Mouse (Mus musculus): ENCODE measurements around the gene Clca3b. TPM values are rescaled to one million over a fixed set of nuclear protein-coding genes. Genes with fewer than 3 reads are reported as not detected.
"Not testable (repeated sequence)": the region's sequence is repeated elsewhere in the genome, so short reads cannot be mapped to it uniquely, and the experiment has no call there.

The Clca3b gene
- polyA plus RNA-seq, 1 experiment from 2014 or later: not detected

DNA sequence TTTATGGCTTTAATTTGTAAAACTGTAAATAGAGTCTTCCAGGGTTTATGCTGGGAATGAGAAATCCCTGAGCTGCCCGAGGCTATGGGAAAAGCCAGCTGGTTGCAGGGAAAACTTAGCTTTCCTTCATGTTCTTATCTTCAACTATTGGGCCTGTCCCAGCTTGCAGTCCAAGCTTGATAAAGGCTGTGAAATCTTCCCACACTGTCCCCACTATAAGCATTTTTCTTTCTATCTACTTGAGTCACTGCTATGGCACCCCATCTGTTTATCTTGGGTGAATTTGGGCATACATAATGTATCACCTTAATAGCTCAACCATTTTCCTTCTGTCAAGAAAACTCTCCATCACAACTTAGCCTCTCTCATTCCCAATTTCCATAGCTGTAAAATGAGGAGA lies 28.5 kb downstream of the Clca3b start:
- no peak for ATAC-seq (replicated peaks; ENCODE audit: low FRiP score)
- no peak overlapping the region for H3K4me3 ChIP-seq (ENCODE audit: low read depth, low read length)
- H3K9ac ChIP-seq (ENCODE audit: low read length): no peak overlapping the region
- no peak overlapping the region for H3K4me2 ChIP-seq (ENCODE audit: low read depth, low read length, severe bottlenecking)
- WGBS: 77% methylated on average over 1 of the region's 1 CpGs
- H3K9me3 ChIP-seq (ENCODE audit: control insufficient read depth, low read length): no peaks in the 10 kb centered on the region
- H3K27me3 ChIP-seq (ENCODE audit: control insufficient read depth, insufficient read depth, low read length): no peaks in the 10 kb centered on the region
- no peaks in the 10 kb centered on the region for H3K4me1 ChIP-seq (replicated peaks; ENCODE audit: control insufficient read depth, insufficient read depth, low read length)
- DNase-seq (ENCODE audit: low spot score): no peak
- no peak overlapping the region for H3K27ac ChIP-seq (ENCODE audit: low read depth, low read length)
- H3K36me3 ChIP-seq (ENCODE audit: control insufficient read depth, insufficient read depth, low read length): no peaks in the 10 kb centered on the region

DNA sequence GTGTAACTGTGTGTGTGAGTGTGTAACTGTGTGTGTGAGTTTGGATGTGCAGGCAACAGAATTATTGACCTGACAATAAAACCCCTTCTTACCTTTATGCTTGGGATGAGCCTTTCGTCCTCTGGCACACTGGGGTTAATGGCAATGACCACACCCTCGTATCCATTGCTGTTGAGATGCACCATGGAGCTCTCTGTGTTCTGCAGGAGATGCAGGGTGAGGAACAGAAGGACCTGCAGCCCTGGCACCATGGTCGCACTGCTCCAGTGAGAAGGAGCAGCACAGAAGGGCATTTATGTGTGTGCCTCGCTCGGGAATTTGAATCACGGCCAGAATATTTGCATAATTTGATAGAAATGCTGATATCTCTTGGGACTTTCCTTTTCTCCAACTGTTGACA lies 29.9 kb downstream of the Clca3b start, which contains the start of gene Clca3a2:
TSS of gene Clca3a2 (minus strand) at position 276 of the 400 bp plus-strand sequence.
- 90% methylated on average over 6 of the region's 6 CpGs for WGBS
- not testable (repeated sequence) for DNase-seq (ENCODE audit: low spot score); H3K4me2 ChIP-seq (ENCODE audit: low read depth, low read length, severe bottlenecking); H3K4me3 ChIP-seq (ENCODE audit: low read depth, low read length); H3K36me3 ChIP-seq (ENCODE audit: control insufficient read depth, insufficient read depth, low read length); H3K4me1 ChIP-seq (replicated peaks; ENCODE audit: control insufficient read depth, insufficient read depth, low read length); H3K27me3 ChIP-seq (ENCODE audit: control insufficient read depth, insufficient read depth, low read length); ATAC-seq (replicated peaks; ENCODE audit: low FRiP score); H3K27ac ChIP-seq (ENCODE audit: low read depth, low read length); H3K9ac ChIP-seq (ENCODE audit: low read length); H3K9me3 ChIP-seq (ENCODE audit: control insufficient read depth, low read length)

DNA sequence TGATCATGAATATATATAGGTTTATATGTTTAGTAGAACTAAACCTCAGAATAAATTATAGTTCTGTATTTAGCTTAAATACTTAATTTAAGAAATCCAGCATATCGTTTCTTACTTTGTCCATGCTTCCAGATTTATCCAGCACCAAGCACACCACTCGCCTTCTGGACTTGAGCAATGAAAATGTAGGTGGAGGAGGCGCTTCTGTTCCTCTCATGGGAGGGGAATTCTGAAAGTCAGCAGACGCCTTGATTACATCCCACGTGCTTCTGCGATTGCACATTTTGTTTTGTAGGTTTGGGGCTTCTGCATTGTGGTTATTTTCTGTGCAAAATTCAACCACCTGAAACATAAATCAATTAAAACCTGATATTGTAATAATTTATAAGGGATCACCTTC lies 35.8 kb downstream of the Clca3b start:
- H3K4me2 ChIP-seq (ENCODE audit: low read depth, low read length, severe bottlenecking); H3K4me1 ChIP-seq (replicated peaks; ENCODE audit: control insufficient read depth, insufficient read depth, low read length); H3K27me3 ChIP-seq (ENCODE audit: control insufficient read depth, insufficient read depth, low read length); H3K9me3 ChIP-seq (ENCODE audit: control insufficient read depth, low read length); H3K27ac ChIP-seq (ENCODE audit: low read depth, low read length); ATAC-seq (replicated peaks; ENCODE audit: low FRiP score); H3K9ac ChIP-seq (ENCODE audit: low read length); H3K36me3 ChIP-seq (ENCODE audit: control insufficient read depth, insufficient read depth, low read length); H3K4me3 ChIP-seq (ENCODE audit: low read depth, low read length); DNase-seq (ENCODE audit: low spot score): not testable (repeated sequence)
- 91% methylated on average over 6 of the region's 6 CpGs for WGBS

DNA sequence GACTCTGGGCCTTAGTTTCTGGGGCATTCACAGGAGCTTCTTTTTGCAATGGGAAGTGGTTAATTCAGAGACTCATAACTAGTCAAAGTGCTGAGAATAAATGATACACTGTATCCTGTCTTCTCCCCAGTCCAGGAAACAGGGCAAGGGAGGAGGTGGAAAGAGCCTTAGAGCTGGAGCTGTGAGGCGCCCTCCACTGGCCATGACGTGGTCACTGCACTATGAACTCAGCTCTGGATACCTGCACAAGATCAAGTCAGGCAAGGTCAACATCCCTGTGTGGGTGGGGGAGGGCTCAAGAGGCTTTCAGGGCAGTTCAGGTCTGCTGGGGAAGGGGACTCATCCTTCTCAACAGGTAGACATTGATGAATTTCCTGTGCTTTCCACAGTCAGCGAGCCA lies 37.3 kb downstream of the Clca3b start:
- ATAC-seq (replicated peaks; ENCODE audit: low FRiP score): no peak
- H3K4me3 ChIP-seq (ENCODE audit: low read depth, low read length): no peak overlapping the region
- no peaks in the 10 kb centered on the region for H3K4me1 ChIP-seq (replicated peaks; ENCODE audit: control insufficient read depth, insufficient read depth, low read length)
- no peaks in the 10 kb centered on the region for H3K36me3 ChIP-seq (ENCODE audit: control insufficient read depth, insufficient read depth, low read length)
- no peak overlapping the region for H3K9ac ChIP-seq (ENCODE audit: low read length)
- no peak overlapping the region for H3K4me2 ChIP-seq (ENCODE audit: low read depth, low read length, severe bottlenecking)
- DNase-seq (ENCODE audit: low spot score): no peak
- H3K9me3 ChIP-seq (ENCODE audit: control insufficient read depth, low read length): no peaks in the 10 kb centered on the region
- WGBS: 33% methylated on average over 3 of the region's 3 CpGs
- no peaks in the 10 kb centered on the region for H3K27me3 ChIP-seq (ENCODE audit: control insufficient read depth, insufficient read depth, low read length)
- no peak overlapping the region for H3K27ac ChIP-seq (ENCODE audit: low read depth, low read length)

DNA sequence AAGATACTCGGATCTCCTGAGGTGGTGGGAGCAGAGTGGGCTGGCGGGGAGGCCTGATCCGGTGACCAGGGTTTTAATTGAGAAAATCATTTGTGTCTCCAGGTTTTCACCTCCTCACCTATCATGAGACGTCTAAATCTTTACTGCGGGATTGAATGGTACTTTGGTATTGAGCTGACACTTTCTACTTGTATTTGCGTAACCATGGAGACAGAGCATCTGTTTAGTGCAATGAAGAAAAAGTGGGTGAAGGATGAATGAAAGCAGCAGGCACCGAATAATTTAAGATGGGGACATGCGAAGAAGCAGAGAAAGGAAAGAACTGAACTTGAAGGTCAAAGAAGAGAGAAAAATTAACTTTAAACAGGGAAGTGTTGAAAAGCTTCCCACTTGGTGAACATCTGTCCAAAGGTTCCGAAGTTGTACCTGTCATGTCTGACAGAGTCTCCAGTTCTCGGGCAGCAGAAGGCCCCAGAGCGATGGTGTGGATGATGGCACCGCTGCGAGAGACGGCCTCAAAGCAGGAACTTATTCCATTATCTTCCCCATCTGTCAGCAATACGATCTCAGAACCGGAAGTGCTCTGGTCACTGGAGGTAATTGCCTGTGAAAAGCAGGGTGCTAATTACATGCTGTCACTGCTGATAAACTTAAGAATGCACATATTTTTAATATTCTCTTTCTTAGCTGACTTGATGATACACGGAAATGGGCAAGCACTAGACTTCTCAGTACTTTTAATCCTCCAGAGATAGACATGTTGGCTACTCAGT lies 40.8 kb downstream of the Clca3b start:
- DNase-seq (ENCODE audit: low spot score); H3K4me2 ChIP-seq (ENCODE audit: low read depth, low read length, severe bottlenecking); H3K4me3 ChIP-seq (ENCODE audit: low read depth, low read length); H3K9ac ChIP-seq (ENCODE audit: low read length); H3K36me3 ChIP-seq (ENCODE audit: control insufficient read depth, insufficient read depth, low read length); H3K27ac ChIP-seq (ENCODE audit: low read depth, low read length); H3K4me1 ChIP-seq (replicated peaks; ENCODE audit: control insufficient read depth, insufficient read depth, low read length); H3K27me3 ChIP-seq (ENCODE audit: control insufficient read depth, insufficient read depth, low read length); H3K9me3 ChIP-seq (ENCODE audit: control insufficient read depth, low read length): not testable (repeated sequence)
- WGBS: 81% methylated on average over 14 of the region's 17 CpGs
- ATAC-seq (replicated peaks; ENCODE audit: low FRiP score): peak; percentile 53; the same call in 1 of the 2 replicates

- H3K9me3 ChIP-seq (ENCODE audit: control insufficient read depth, low read length); H3K4me1 ChIP-seq (replicated peaks; ENCODE audit: control insufficient read depth, insufficient read depth, low read length); H3K9ac ChIP-seq (ENCODE audit: low read length); H3K36me3 ChIP-seq (ENCODE audit: control insufficient read depth, insufficient read depth, low read length); ATAC-seq (replicated peaks; ENCODE audit: low FRiP score); H3K4me3 ChIP-seq (ENCODE audit: low read depth, low read length); DNase-seq (ENCODE audit: low spot score); H3K27me3 ChIP-seq (ENCODE audit: control insufficient read depth, insufficient read depth, low read length); H3K27ac ChIP-seq (ENCODE audit: low read depth, low read length); H3K4me2 ChIP-seq (ENCODE audit: low read depth, low read length, severe bottlenecking): not testable (repeated sequence)
- WGBS: 70% methylated on average over 2 of the region's 2 CpGs
These were observed 42.5 kb downstream of the Clca3b start for GRCm38 (mm10) chr3:144806626-144807025.

- no peak overlapping the region for H3K9ac ChIP-seq (ENCODE audit: low read length)
- no peaks in the 10 kb centered on the region for H3K36me3 ChIP-seq (ENCODE audit: control insufficient read depth, insufficient read depth, low read length)
- no peaks in the 10 kb centered on the region for H3K4me1 ChIP-seq (replicated peaks; ENCODE audit: control insufficient read depth, insufficient read depth, low read length)
- DNase-seq (ENCODE audit: low spot score) (peak; percentile 69), ATAC-seq (replicated peaks; ENCODE audit: low FRiP score) (no peak; the same call in 1 of the 2 replicates)
- no peaks in the 10 kb centered on the region for H3K27me3 ChIP-seq (ENCODE audit: control insufficient read depth, insufficient read depth, low read length)
- H3K27ac ChIP-seq (ENCODE audit: low read depth, low read length): no peak overlapping the region
- H3K4me3 ChIP-seq (ENCODE audit: low read depth, low read length): no peak overlapping the region
- WGBS: 37% methylated on average over 8 of the region's 8 CpGs
- H3K4me2 ChIP-seq (ENCODE audit: low read depth, low read length, severe bottlenecking): no peak overlapping the region
- H3K9me3 ChIP-seq (ENCODE audit: control insufficient read depth, low read length): no peaks in the 10 kb centered on the region
These were observed 47.3 kb downstream of the Clca3b start for GRCm38 (mm10) chr3:144801861-144802260.

DNA sequence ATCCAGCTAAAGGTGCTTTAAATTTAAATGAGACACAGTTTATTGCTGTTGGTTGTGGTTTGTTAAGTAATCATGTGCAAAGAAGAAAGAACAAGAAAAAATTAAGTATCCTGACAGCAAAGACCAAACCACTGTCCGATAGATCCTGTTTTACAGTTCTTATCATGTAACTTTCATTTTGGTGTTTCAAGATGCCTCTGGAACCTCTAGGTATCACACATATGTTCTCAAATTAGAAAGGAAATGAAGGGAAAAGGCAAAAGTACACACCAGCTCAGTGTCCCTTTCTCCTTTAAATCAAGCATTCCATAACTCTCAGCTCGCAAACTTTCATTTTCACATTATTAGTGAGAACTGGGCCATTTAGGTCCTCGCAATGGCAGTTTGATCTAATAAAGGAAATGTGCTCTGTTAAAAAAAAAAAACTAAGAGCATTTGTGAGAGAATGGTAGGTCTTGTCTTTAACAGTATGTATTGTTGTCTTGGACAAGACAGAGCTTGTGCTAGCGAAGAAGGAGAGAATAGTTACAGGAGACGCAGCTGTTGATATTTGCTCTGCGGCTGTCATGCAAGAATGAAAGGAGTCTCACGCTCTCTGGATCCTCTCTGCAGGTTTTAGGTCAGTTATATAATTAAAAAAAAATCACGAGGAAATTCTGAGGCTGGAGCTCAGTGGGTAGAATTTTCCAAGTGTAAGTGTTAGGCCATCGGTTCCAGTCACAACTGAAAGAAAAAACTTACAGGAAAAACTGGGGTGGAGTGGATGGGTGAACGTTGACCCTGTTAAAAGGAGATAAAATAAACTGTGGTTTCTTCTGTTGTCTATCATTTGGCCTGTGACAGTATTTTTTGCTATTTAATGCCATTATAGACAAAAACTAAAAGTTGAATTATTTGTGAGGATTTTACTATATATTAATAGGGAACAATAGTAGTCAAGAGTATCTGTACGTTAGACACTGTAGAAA lies 63.7 kb downstream of the Clca3b start:
- H3K9me3 ChIP-seq (ENCODE audit: control insufficient read depth, low read length): no peaks in the 10 kb centered on the region
- no peaks in the 10 kb centered on the region for H3K4me1 ChIP-seq (replicated peaks; ENCODE audit: control insufficient read depth, insufficient read depth, low read length)
- H3K4me2 ChIP-seq (ENCODE audit: low read depth, low read length, severe bottlenecking): no peak overlapping the region
- DNase-seq (ENCODE audit: low spot score) (no peak), ATAC-seq (replicated peaks; ENCODE audit: low FRiP score) (no peak)
- WGBS: 87% methylated on average over 11 of the region's 11 CpGs
- no peak overlapping the region for H3K27ac ChIP-seq (ENCODE audit: low read depth, low read length)
- no peaks in the 10 kb centered on the region for H3K36me3 ChIP-seq (ENCODE audit: control insufficient read depth, insufficient read depth, low read length)
- no peak overlapping the region for H3K4me3 ChIP-seq (ENCODE audit: low read depth, low read length)
- no peak overlapping the region for H3K9ac ChIP-seq (ENCODE audit: low read length)
- no peaks in the 10 kb centered on the region for H3K27me3 ChIP-seq (ENCODE audit: control insufficient read depth, insufficient read depth, low read length)

All from forebrain, embryonic 11.5 days (tissue).